Mouse (Mus musculus) effector memory CD4-positive, alpha-beta T cell, adult 5 months (primary cell): ENCODE data around the gene 2310057J18Rik. TPM values are rescaled to one million over a fixed set of nuclear protein-coding genes. Genes with fewer than 3 reads are reported as not detected.

Source experiments
- polyA plus RNA-seq: library from polyadenylated mRNA; unstranded; fragments of 100-300 nt; shearing (Covaris generic); gene quantifications from one replicate; pipeline ENCODE4 v1.2.1, GENCODE M21; 2017

2310057J18Rik gene
- polyA plus RNA-seq: not detected

GRCm38 (mm10) chr10:28986203-28986602, at the start of gene 2310057J18Rik:
TSS of gene 2310057J18Rik (minus strand) at chr10:28986303.

Other genes starting within 250 kb of the 2310057J18Rik start
- gene Soga3, start 157.5 kb upstream of the 2310057J18Rik start, polyA plus RNA-seq: not detected
- not detected for gene Gm49353, start 212.7 kb upstream of the 2310057J18Rik start, polyA plus RNA-seq
- gene 9330159F19Rik, start 225.3 kb upstream of the 2310057J18Rik start, polyA plus RNA-seq: 0.16 TPM